Mouse (Mus musculus): ENCODE results near the gene Igtp. TPM values are rescaled to one million over a fixed set of nuclear protein-coding genes. Genes with fewer than 3 reads are reported as not detected.
"Not testable (repeated sequence)": the region's sequence is repeated elsewhere in the genome, so short reads cannot be mapped to it uniquely, and the experiment has no call there.

Gene Igtp
- polyA plus RNA-seq, 1 experiment from 2014 or later, result 12.3 TPM

DNA sequence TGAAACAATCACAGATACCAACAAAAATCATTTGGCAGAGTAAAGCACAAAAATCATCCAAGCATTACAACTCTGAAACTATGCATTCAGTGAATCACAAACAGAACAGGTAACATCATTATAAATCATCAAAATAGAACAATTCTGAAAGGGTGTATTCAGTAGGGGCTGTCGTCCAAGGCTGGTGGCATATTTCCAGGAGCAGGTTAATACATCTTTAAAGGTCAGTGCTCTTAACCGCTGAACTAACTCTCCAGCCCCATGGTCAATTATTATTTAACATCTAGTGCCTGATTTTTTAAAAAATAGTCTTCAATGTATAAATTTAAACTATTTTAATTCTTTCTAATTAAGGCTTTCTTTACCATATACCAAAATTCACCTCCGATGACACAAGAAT lies 35.2 kb downstream of the Igtp start:
- ATAC-seq (replicated peaks; ENCODE audit: extremely low read depth, insufficient read depth, low FRiP score); H3K4me3 ChIP-seq (ENCODE audit: low read length); H3K4me2 ChIP-seq (ENCODE audit: low read depth, low read length); H3K9me3 ChIP-seq (replicated peaks; ENCODE audit: control insufficient read depth, low read length); H3K4me1 ChIP-seq (ENCODE audit: control insufficient read depth, insufficient read depth, low read length); H3K27me3 ChIP-seq (ENCODE audit: control insufficient read depth, insufficient read depth, low read length); H3K27ac ChIP-seq (ENCODE audit: low read length); H3K36me3 ChIP-seq (ENCODE audit: control insufficient read depth, insufficient read depth); H3K9ac ChIP-seq (ENCODE audit: low read length): not testable (repeated sequence)
- 80% methylated on average over 3 of the region's 3 CpGs for WGBS

DNA sequence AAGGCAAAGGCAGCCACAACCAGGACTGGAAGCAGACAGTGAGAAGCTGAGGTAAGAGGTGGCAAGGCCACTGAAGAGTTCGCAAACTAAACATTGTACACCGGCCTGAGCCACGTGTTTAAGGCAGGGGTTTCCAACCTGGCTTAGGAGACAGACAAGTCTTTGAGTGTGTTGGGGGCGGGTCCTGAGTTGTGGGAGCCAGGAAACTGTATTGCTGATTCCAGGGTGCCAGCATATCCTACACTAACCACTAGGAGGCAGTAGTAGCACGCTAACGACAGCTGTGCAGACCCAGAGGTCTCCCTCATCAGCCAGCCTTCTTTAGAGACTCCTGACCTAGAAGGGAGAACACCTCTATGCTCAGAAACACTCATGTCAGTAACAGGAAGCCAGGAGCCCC lies 35.8 kb downstream of the Igtp start:
- Histone ChIP-seq H3K9ac (ENCODE audit: low read length) (no peak overlapping the region), H3K9me3 (replicated peaks; ENCODE audit: control insufficient read depth, low read length) (no peaks in the 10 kb centered on the region), H3K36me3 (ENCODE audit: control insufficient read depth, insufficient read depth) (no peaks in the 10 kb centered on the region), H3K4me1 (ENCODE audit: control insufficient read depth, insufficient read depth, low read length) (0 out of 2 replicates have a peak, but pooled peaks cover 3% of the 10 kb centered on the region), H3K4me2 (ENCODE audit: low read depth, low read length) (no peak overlapping the region), H3K27ac (ENCODE audit: low read length) (no peak overlapping the region), H3K27me3 (ENCODE audit: control insufficient read depth, insufficient read depth, low read length) (no peaks in the 10 kb centered on the region), H3K4me3 (ENCODE audit: low read length) (no peak overlapping the region)
- WGBS, result 17% methylated on average over 6 of the region's 6 CpGs
- no peak for ATAC-seq (replicated peaks; ENCODE audit: extremely low read depth, insufficient read depth, low FRiP score)

DNA sequence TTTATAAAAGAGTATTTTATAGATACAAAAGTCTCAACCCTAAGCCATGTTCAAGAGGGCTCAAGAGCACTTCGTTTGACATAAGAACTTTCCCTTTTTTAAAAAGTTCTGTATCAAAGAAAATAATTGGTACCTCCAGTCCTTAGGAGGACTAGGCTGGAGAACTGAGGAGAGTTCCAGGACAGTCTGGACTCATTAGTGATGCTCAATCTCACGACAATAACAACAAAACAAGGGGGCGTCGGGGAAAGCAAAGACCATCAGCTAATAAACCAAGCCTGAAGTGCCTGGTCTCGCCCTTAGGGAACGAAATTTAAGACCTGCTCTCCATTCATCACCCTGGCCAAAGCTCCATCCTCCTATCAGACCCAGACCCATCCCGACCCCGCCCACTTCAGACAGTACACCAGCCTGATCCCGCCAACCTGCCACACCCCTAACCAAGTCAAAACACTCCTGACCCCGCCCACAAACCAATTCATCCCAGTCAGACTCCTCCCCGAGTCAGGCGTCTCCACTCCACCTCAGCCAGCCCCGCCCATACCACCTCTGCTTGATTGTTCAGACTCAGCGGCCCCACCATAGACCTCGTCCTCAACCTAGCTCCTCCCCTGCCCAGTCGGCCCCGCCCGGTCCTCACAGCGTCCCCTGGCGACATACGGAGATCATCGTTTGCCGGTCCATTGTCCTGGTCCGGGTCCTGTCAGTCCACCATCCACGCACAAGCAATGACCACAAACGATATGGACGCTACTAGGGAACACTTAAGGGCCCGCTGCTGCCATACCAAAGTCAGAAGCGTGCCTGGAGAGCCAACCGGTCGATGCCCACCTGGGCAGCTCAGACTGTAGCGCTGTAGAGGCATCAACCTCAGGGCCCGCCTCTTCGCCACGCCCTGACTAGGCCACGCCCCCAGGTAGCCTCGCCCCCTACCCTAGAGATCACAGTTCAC lies 39.8 kb downstream of the Igtp start:
- Histone ChIP-seq H3K36me3 (ENCODE audit: control insufficient read depth, insufficient read depth) (no peaks in the 10 kb centered on the region), H3K4me1 (ENCODE audit: control insufficient read depth, insufficient read depth, low read length) (0 out of 2 replicates have a peak, but pooled peaks cover 3% of the 10 kb centered on the region), H3K4me3 (ENCODE audit: low read length) (peak overlapping the region; percentile 44), H3K27ac (ENCODE audit: low read length) (no peak overlapping the region), H3K9ac (ENCODE audit: low read length) (no peak overlapping the region), H3K27me3 (ENCODE audit: control insufficient read depth, insufficient read depth, low read length) (no peaks in the 10 kb centered on the region), H3K9me3 (replicated peaks; ENCODE audit: control insufficient read depth, low read length) (no peaks in the 10 kb centered on the region), H3K4me2 (ENCODE audit: low read depth, low read length) (peak overlapping the region; percentile 82)
- 2% methylated on average over 37 of the region's 37 CpGs for WGBS
- peak; percentile 60 for ATAC-seq (replicated peaks; ENCODE audit: extremely low read depth, insufficient read depth, low FRiP score)

DNA sequence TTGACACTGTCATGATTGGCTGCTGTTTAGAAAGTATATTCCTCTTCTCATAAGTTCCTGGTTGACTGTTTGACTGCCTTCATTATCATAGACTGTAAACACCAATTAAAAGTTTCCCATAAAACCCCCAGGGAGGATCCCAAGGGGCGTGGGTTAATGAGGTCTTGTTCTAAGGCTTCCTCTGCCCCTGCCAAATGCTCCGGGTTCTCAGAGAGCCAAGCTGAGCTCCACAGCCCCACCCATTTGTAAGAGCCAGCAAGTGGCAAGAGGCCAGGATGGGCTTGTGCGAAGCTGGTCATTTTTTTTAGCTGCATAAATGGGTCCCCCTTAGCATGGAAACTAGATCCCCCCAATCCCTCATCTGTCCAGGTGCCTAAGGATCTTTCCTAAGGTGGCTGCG lies 47.9 kb downstream of the Igtp start:
- no peaks in the 10 kb centered on the region for H3K4me1 ChIP-seq (ENCODE audit: control insufficient read depth, insufficient read depth, low read length)
- 41% methylated on average over 4 of the region's 4 CpGs for WGBS
- H3K4me2 ChIP-seq (ENCODE audit: low read depth, low read length), result no peak overlapping the region
- no peaks in the 10 kb centered on the region for H3K27me3 ChIP-seq (ENCODE audit: control insufficient read depth, insufficient read depth, low read length)
- no peaks in the 10 kb centered on the region for H3K9me3 ChIP-seq (replicated peaks; ENCODE audit: control insufficient read depth, low read length)
- no peak overlapping the region for H3K9ac ChIP-seq (ENCODE audit: low read length)
- no peak overlapping the region for H3K4me3 ChIP-seq (ENCODE audit: low read length)
- no peak for ATAC-seq (replicated peaks; ENCODE audit: extremely low read depth, insufficient read depth, low FRiP score)
- H3K36me3 ChIP-seq (ENCODE audit: control insufficient read depth, insufficient read depth), result no peaks in the 10 kb centered on the region
- no peak overlapping the region for H3K27ac ChIP-seq (ENCODE audit: low read length)

DNA sequence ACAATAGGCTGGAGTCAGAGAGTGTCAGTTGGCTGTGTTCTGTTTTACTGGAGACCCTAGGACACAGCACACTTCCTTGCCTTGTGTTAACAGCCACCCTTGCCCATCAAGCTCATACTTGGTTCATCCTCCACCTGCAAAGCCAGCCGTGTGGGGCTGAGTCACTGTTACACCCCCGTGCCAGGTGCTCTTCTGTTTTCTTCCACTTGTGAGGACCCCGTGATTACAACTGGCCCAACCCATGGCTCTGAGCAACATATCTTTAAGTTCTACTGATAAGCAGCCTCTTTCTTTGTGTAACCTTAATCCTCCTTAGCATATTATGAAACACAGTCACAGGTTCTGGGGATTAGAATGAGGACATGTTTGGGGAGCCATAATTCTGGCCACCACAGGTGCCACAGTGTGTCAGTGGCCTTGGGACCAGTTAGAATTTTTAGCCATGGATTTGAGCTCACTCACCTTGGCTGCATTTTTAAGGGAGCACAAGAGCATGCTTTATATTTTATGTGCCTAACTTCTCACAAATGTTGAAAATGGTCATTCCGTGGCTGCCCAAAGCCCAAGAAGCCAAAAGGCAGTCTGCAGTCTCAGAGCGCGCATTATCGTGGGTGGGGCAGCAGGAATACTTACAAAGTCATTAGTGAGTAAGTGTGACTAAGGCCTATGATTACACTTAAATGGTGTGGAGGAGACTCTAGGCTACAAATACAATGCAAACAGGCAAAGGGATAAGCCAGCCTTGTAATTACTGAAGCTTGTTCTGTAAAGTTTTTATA lies 50.0 kb downstream of the Igtp start:
- Histone ChIP-seq H3K9ac (ENCODE audit: low read length) (no peak overlapping the region), H3K4me1 (ENCODE audit: control insufficient read depth, insufficient read depth, low read length) (no peaks in the 10 kb centered on the region), H3K27ac (ENCODE audit: low read length) (no peak overlapping the region), H3K4me3 (ENCODE audit: low read length) (no peak overlapping the region), H3K36me3 (ENCODE audit: control insufficient read depth, insufficient read depth) (no peaks in the 10 kb centered on the region), H3K4me2 (ENCODE audit: low read depth, low read length) (no peak overlapping the region), H3K9me3 (replicated peaks; ENCODE audit: control insufficient read depth, low read length) (no peaks in the 10 kb centered on the region), H3K27me3 (ENCODE audit: control insufficient read depth, insufficient read depth, low read length) (no peaks in the 10 kb centered on the region)
- 68% methylated on average over 7 of the region's 7 CpGs for WGBS
- ATAC-seq (replicated peaks; ENCODE audit: extremely low read depth, insufficient read depth, low FRiP score), result no peak

DNA sequence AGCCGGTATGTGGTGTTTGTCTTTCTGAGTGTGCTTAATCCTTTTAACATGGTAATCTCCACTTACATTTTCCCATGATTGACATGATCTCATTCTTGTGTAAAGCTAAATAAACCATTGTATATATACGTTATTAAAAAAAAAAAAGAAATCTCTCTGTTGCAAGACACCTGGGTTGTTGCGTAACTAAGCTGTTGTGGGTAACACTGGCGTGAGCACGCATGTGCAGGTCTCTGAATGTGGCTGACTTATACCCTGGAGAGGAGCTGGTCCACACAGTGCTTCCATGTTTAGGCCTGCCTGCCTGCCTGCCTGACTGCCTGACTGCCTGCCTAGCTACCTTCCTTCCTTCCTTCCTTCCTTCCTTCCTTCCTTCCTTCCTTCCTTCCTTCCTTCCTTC lies 51.2 kb downstream of the Igtp start:
- WGBS, result 79% methylated on average over 5 of the region's 5 CpGs
- ATAC-seq (replicated peaks; ENCODE audit: extremely low read depth, insufficient read depth, low FRiP score), result no peak
- H3K4me2 ChIP-seq (ENCODE audit: low read depth, low read length), result no peak overlapping the region

DNA sequence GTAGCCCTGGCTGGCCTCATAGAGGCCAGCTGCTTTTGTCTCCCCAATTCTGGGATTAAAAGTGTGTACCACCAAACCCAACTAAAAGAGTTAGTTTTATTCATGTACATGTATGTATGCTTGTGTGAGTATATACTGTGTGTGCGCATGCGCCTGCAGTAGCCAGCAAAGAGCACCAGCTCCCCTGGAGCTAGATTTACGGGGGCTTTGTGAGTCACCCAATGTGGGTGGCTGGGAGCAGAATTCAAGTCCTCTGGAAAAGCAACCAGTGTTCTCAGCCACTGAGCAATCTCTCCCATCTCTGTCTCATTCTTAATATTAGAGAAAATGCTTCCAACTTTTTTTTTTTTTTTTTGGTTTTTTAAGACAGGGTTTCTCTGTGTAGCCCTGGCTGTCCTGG lies 55.1 kb downstream of the Igtp start:
- no peaks in the 10 kb centered on the region for H3K36me3 ChIP-seq (ENCODE audit: control insufficient read depth, insufficient read depth)
- no peaks in the 10 kb centered on the region for H3K27me3 ChIP-seq (ENCODE audit: control insufficient read depth, insufficient read depth, low read length)
- no peak overlapping the region for H3K27ac ChIP-seq (ENCODE audit: low read length)
- H3K4me2 ChIP-seq (ENCODE audit: low read depth, low read length), result no peak overlapping the region
- H3K4me3 ChIP-seq (ENCODE audit: low read length), result no peak overlapping the region
- H3K9ac ChIP-seq (ENCODE audit: low read length), result no peak overlapping the region
- H3K9me3 ChIP-seq (replicated peaks; ENCODE audit: control insufficient read depth, low read length), result no peaks in the 10 kb centered on the region
- ATAC-seq (replicated peaks; ENCODE audit: extremely low read depth, insufficient read depth, low FRiP score), result no peak
- 88% methylated on average over 3 of the region's 3 CpGs for WGBS
- H3K4me1 ChIP-seq (ENCODE audit: control insufficient read depth, insufficient read depth, low read length), result no peaks in the 10 kb centered on the region

More for the DNA sequence above, 51.2 kb downstream of the Igtp start:
- Histone ChIP-seq H3K27me3 (ENCODE audit: control insufficient read depth, insufficient read depth, low read length) (no peaks in the 10 kb centered on the region), H3K4me3 (ENCODE audit: low read length) (no peak overlapping the region), H3K4me1 (ENCODE audit: control insufficient read depth, insufficient read depth, low read length) (no peaks in the 10 kb centered on the region), H3K27ac (ENCODE audit: low read length) (no peak overlapping the region), H3K36me3 (ENCODE audit: control insufficient read depth, insufficient read depth) (no peaks in the 10 kb centered on the region), H3K9ac (ENCODE audit: low read length) (no peak overlapping the region), H3K9me3 (replicated peaks; ENCODE audit: control insufficient read depth, low read length) (no peaks in the 10 kb centered on the region)
